Mouse (Mus musculus) gastrocnemius, postnatal 25 days (tissue): Measurements from ENCODE around the gene 5730507C01Rik. TPM values are rescaled to one million over a fixed set of nuclear protein-coding genes. Genes with fewer than 3 reads are reported as not detected.
A peak's percentile ranks its signal among the peaks of the same experiment; 100 is the strongest.
"Not testable (repeated sequence)": the region's sequence is repeated elsewhere in the genome, so short reads cannot be mapped to it uniquely, and the experiment has no call there.

Source experiments
- DNase-seq: peaks from one replicate; pipeline ENCODE4 v3.0.0; 2022
- long read RNA-seq, 2 experiments: library from polyadenylated mRNA; stranded (forward); transcript quantifications; one replicate each; pipeline ENCODE4 v2.0.0; 2021
- total RNA-seq, 2 experiments: library from RNA; stranded (reverse); gene quantifications; 1 replicate in 1 of 2; 2 replicates in 1 of 2; pipeline ENCODE4 v1.2.3; 2021

Gene 5730507C01Rik
- under 1 TPM in 1 of 2 experiments, not detected in 1; 0.10 TPM for total RNA-seq
- long read RNA-seq, experiment 1, result 0 reads
- long read RNA-seq, experiment 2, result 0 reads

DNA sequence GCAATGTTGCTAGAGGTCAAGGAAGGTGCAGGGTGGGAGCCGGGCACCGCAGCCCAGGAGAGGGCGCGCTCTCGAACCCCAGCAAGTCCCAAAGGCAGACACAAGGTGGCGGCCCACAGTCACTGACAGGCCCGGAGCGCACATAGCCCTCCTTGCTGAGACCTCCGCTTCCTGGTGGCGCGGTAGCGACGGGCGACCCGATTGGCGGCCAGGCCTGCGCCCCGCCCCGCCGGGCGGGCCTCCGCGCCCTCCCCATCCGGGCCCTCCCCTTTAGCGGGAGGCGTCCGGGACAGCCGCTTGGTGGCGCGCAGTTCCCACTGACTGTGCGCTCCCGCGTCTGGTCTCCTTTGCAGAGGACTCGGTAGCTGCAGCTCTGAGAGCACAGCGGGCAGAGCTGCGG is at the start of gene 5730507C01Rik:
5730507C01Rik (plus strand) TSS at position 340 of the 400 bp plus-strand sequence.
- DNase-seq, result peak; percentile 13

DNA sequence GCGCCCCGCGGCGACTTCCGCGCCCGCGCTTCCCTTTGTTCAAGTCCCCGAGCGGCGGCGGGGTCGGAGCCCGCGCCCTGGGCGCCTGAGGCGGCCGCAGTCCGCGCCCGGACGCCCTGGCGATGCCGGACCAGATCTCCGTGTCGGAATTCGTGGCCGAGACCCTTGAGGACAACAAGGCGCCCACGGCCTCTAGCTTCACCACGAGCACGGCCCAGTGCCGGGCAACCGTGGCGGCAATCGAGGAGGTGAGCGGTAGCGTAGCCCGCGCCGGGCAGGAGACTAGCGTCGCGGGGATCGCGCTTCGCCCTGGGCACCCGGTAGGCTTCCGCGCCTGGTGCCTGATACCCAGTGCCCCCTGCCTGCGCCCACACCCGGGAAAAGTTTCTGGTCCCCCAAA is 306 bp downstream of the 5730507C01Rik start:
- DNase-seq, result not testable (repeated sequence)

- DNase-seq, result not testable (repeated sequence)
These were observed 767 bp downstream of the 5730507C01Rik start for GRCm38 (mm10) chr12:18515077-18515476.
